Mouse (Mus musculus): ENCODE data around the gene Chd2. TPM values are rescaled to one million over a fixed set of nuclear protein-coding genes. Genes with fewer than 3 reads are reported as not detected.
"Not testable (repeated sequence)": the region's sequence is repeated elsewhere in the genome, so short reads cannot be mapped to it uniquely, and the experiment has no call there.

Chd2 gene
- polyA plus RNA-seq, 1 experiment from 2014 or later: 50.5 TPM

- peaks cover 94% of the 10 kb centered on the region for H3K36me3 ChIP-seq (ENCODE audit: control insufficient read depth, insufficient read depth, low read length)
- H3K4me3 ChIP-seq (ENCODE audit: low read depth, low read length); H3K4me2 ChIP-seq (ENCODE audit: low read length); H3K27ac ChIP-seq (ENCODE audit: low read depth); DNase-seq (ENCODE audit: low spot score); ATAC-seq (replicated peaks; ENCODE audit: low FRiP score, low TSS enrichment, low read depth); H3K9me3 ChIP-seq (ENCODE audit: control insufficient read depth, low read length); H3K27me3 ChIP-seq (replicated peaks; ENCODE audit: control insufficient read depth, insufficient read depth, low read length); H3K9ac ChIP-seq (ENCODE audit: low read length): not testable (repeated sequence)
- H3K4me1 ChIP-seq (replicated peaks; ENCODE audit: control insufficient read depth, insufficient read depth, low read length): peaks cover 11% of the 10 kb centered on the region; the same call in 1 of the 2 replicates
- 90% methylated on average over 6 of the region's 6 CpGs for WGBS
Measured at GRCm38 (mm10) chr7:73518373-73518980, 23.2 kb downstream of the Chd2 start.

- peaks cover 96% of the 10 kb centered on the region for H3K36me3 ChIP-seq (ENCODE audit: control insufficient read depth, insufficient read depth, low read length)
- no peak overlapping the region for H3K4me2 ChIP-seq (ENCODE audit: low read length)
- H3K4me3 ChIP-seq (ENCODE audit: low read depth, low read length): no peak overlapping the region
- WGBS: 76% methylated on average over 1 of the region's 1 CpGs
- no peak overlapping the region for H3K27ac ChIP-seq (ENCODE audit: low read depth)
- H3K9me3 ChIP-seq (ENCODE audit: control insufficient read depth, low read length): no peaks in the 10 kb centered on the region
- H3K4me1 ChIP-seq (replicated peaks; ENCODE audit: control insufficient read depth, insufficient read depth, low read length): peaks cover 11% of the 10 kb centered on the region; the same call in 1 of the 2 replicates
- H3K9ac ChIP-seq (ENCODE audit: low read length): no peak overlapping the region
- DNase-seq (ENCODE audit: low spot score) (no peak), ATAC-seq (replicated peaks; ENCODE audit: low FRiP score, low TSS enrichment, low read depth) (no peak)
- no peaks in the 10 kb centered on the region for H3K27me3 ChIP-seq (replicated peaks; ENCODE audit: control insufficient read depth, insufficient read depth, low read length)
Measured at GRCm38 (mm10) chr7:73517432-73518054, 24.1 kb downstream of the Chd2 start.

GRCm38 (mm10) chr7:73516820-73517219 is 24.8 kb downstream of the Chd2 start:
- no peak overlapping the region for H3K9ac ChIP-seq (ENCODE audit: low read length)
- H3K9me3 ChIP-seq (ENCODE audit: control insufficient read depth, low read length): no peaks in the 10 kb centered on the region
- H3K36me3 ChIP-seq (ENCODE audit: control insufficient read depth, insufficient read depth, low read length): peaks cover 96% of the 10 kb centered on the region
- no peak overlapping the region for H3K4me3 ChIP-seq (ENCODE audit: low read depth, low read length)
- H3K27ac ChIP-seq (ENCODE audit: low read depth): peak overlapping the region; percentile 22; the same call in 1 of the 2 replicates
- ATAC-seq (replicated peaks; ENCODE audit: low FRiP score, low TSS enrichment, low read depth) (no peak), DNase-seq (ENCODE audit: low spot score) (no peak)
- H3K4me1 ChIP-seq (replicated peaks; ENCODE audit: control insufficient read depth, insufficient read depth, low read length): peaks cover 10% of the 10 kb centered on the region; the same call in 1 of the 2 replicates
- H3K4me2 ChIP-seq (ENCODE audit: low read length): no peak overlapping the region
- 70% methylated on average over 5 of the region's 5 CpGs for WGBS
- H3K27me3 ChIP-seq (replicated peaks; ENCODE audit: control insufficient read depth, insufficient read depth, low read length): no peaks in the 10 kb centered on the region

GRCm38 (mm10) chr7:73514560-73514959 is 27.1 kb downstream of the Chd2 start:
- Histone ChIP-seq H3K4me1 (replicated peaks; ENCODE audit: control insufficient read depth, insufficient read depth, low read length) (no peaks in the 10 kb centered on the region), H3K27ac (ENCODE audit: low read depth) (no peak overlapping the region), H3K36me3 (ENCODE audit: control insufficient read depth, insufficient read depth, low read length) (peaks cover 96% of the 10 kb centered on the region), H3K4me3 (ENCODE audit: low read depth, low read length) (no peak overlapping the region), H3K27me3 (replicated peaks; ENCODE audit: control insufficient read depth, insufficient read depth, low read length) (no peaks in the 10 kb centered on the region), H3K9me3 (ENCODE audit: control insufficient read depth, low read length) (no peaks in the 10 kb centered on the region), H3K4me2 (ENCODE audit: low read length) (no peak overlapping the region), H3K9ac (ENCODE audit: low read length) (no peak overlapping the region)
- DNase-seq (ENCODE audit: low spot score) (no peak), ATAC-seq (replicated peaks; ENCODE audit: low FRiP score, low TSS enrichment, low read depth) (no peak)
- WGBS: 93% methylated on average over 4 of the region's 4 CpGs

- WGBS: 65% methylated on average over 2 of the region's 2 CpGs
- H3K4me3 ChIP-seq (ENCODE audit: low read depth, low read length): no peak overlapping the region
- no peaks in the 10 kb centered on the region for H3K9me3 ChIP-seq (ENCODE audit: control insufficient read depth, low read length)
- ATAC-seq (replicated peaks; ENCODE audit: low FRiP score, low TSS enrichment, low read depth): no peak
- no peak for DNase-seq (ENCODE audit: low spot score)
- H3K4me2 ChIP-seq (ENCODE audit: low read length): no peak overlapping the region
- H3K27me3 ChIP-seq (replicated peaks; ENCODE audit: control insufficient read depth, insufficient read depth, low read length): no peaks in the 10 kb centered on the region
- H3K36me3 ChIP-seq (ENCODE audit: control insufficient read depth, insufficient read depth, low read length): peaks cover 96% of the 10 kb centered on the region
- H3K27ac ChIP-seq (ENCODE audit: low read depth): no peak overlapping the region
- no peaks in the 10 kb centered on the region for H3K4me1 ChIP-seq (replicated peaks; ENCODE audit: control insufficient read depth, insufficient read depth, low read length)
- no peak overlapping the region for H3K9ac ChIP-seq (ENCODE audit: low read length)
Measured at GRCm38 (mm10) chr7:73512422-73512821, 29.2 kb downstream of the Chd2 start.

- no peak for DNase-seq (ENCODE audit: low spot score)
- H3K4me1 ChIP-seq (replicated peaks; ENCODE audit: control insufficient read depth, insufficient read depth, low read length): no peaks in the 10 kb centered on the region
- 98% methylated on average over 2 of the region's 2 CpGs for WGBS
Measured at GRCm38 (mm10) chr7:73508688-73509087, 32.9 kb downstream of the Chd2 start.

GRCm38 (mm10) chr7:73507491-73507890 is 34.1 kb downstream of the Chd2 start:
- Histone ChIP-seq H3K27ac (ENCODE audit: low read depth) (no peak overlapping the region), H3K9ac (ENCODE audit: low read length) (no peak overlapping the region), H3K27me3 (replicated peaks; ENCODE audit: control insufficient read depth, insufficient read depth, low read length) (no peaks in the 10 kb centered on the region), H3K4me1 (replicated peaks; ENCODE audit: control insufficient read depth, insufficient read depth, low read length) (no peaks in the 10 kb centered on the region), H3K9me3 (ENCODE audit: control insufficient read depth, low read length) (no peaks in the 10 kb centered on the region), H3K36me3 (ENCODE audit: control insufficient read depth, insufficient read depth, low read length) (peaks cover 96% of the 10 kb centered on the region), H3K4me2 (ENCODE audit: low read length) (no peak overlapping the region), H3K4me3 (ENCODE audit: low read depth, low read length) (no peak overlapping the region)
- 94% methylated on average over 6 of the region's 6 CpGs for WGBS
- ATAC-seq (replicated peaks; ENCODE audit: low FRiP score, low TSS enrichment, low read depth) (no peak), DNase-seq (ENCODE audit: low spot score) (no peak)

More at GRCm38 (mm10) chr7:73508688-73509087, 32.9 kb downstream of the Chd2 start:
- ATAC-seq (replicated peaks; ENCODE audit: low FRiP score, low TSS enrichment, low read depth): no peak
- no peak overlapping the region for H3K4me3 ChIP-seq (ENCODE audit: low read depth, low read length)
- H3K9me3 ChIP-seq (ENCODE audit: control insufficient read depth, low read length): no peaks in the 10 kb centered on the region
- H3K4me2 ChIP-seq (ENCODE audit: low read length): no peak overlapping the region
- no peak overlapping the region for H3K27ac ChIP-seq (ENCODE audit: low read depth)
- no peaks in the 10 kb centered on the region for H3K27me3 ChIP-seq (replicated peaks; ENCODE audit: control insufficient read depth, insufficient read depth, low read length)
- H3K9ac ChIP-seq (ENCODE audit: low read length): no peak overlapping the region
- H3K36me3 ChIP-seq (ENCODE audit: control insufficient read depth, insufficient read depth, low read length): peaks cover 97% of the 10 kb centered on the region

GRCm38 (mm10) chr7:73506852-73507251 is 34.8 kb downstream of the Chd2 start:
- peaks cover 96% of the 10 kb centered on the region for H3K36me3 ChIP-seq (ENCODE audit: control insufficient read depth, insufficient read depth, low read length)
- 100% methylated on average over 1 of the region's 1 CpGs for WGBS

GRCm38 (mm10) chr7:73505266-73505665 is 36.4 kb downstream of the Chd2 start:
- ATAC-seq (replicated peaks; ENCODE audit: low FRiP score, low TSS enrichment, low read depth): no peak

More at GRCm38 (mm10) chr7:73506852-73507251, 34.8 kb downstream of the Chd2 start:
- H3K4me2 ChIP-seq (ENCODE audit: low read length): no peak overlapping the region
- no peaks in the 10 kb centered on the region for H3K4me1 ChIP-seq (replicated peaks; ENCODE audit: control insufficient read depth, insufficient read depth, low read length)
- DNase-seq (ENCODE audit: low spot score): no peak
- no peak overlapping the region for H3K4me3 ChIP-seq (ENCODE audit: low read depth, low read length)
- no peaks in the 10 kb centered on the region for H3K9me3 ChIP-seq (ENCODE audit: control insufficient read depth, low read length)
- ATAC-seq (replicated peaks; ENCODE audit: low FRiP score, low TSS enrichment, low read depth): no peak
- no peak overlapping the region for H3K9ac ChIP-seq (ENCODE audit: low read length)
- no peak overlapping the region for H3K27ac ChIP-seq (ENCODE audit: low read depth)
- no peaks in the 10 kb centered on the region for H3K27me3 ChIP-seq (replicated peaks; ENCODE audit: control insufficient read depth, insufficient read depth, low read length)

More at GRCm38 (mm10) chr7:73505266-73505665, 36.4 kb downstream of the Chd2 start:
- H3K27ac ChIP-seq (ENCODE audit: low read depth): no peak overlapping the region
- no peak for DNase-seq (ENCODE audit: low spot score)
- H3K36me3 ChIP-seq (ENCODE audit: control insufficient read depth, insufficient read depth, low read length): peaks cover 96% of the 10 kb centered on the region
- H3K9me3 ChIP-seq (ENCODE audit: control insufficient read depth, low read length): no peaks in the 10 kb centered on the region
- no peaks in the 10 kb centered on the region for H3K4me1 ChIP-seq (replicated peaks; ENCODE audit: control insufficient read depth, insufficient read depth, low read length)
- no peak overlapping the region for H3K9ac ChIP-seq (ENCODE audit: low read length)
- no peak overlapping the region for H3K4me2 ChIP-seq (ENCODE audit: low read length)
- no peaks in the 10 kb centered on the region for H3K27me3 ChIP-seq (replicated peaks; ENCODE audit: control insufficient read depth, insufficient read depth, low read length)
- WGBS: 89% methylated on average over 6 of the region's 6 CpGs
- no peak overlapping the region for H3K4me3 ChIP-seq (ENCODE audit: low read depth, low read length)
